Mouse (Mus musculus): ENCODE data around the gene Atp6v0a2.

- TF ChIP-seq CTCF (IDR thresholded peaks at IDR 0.05) (no peak), EP300 (IDR thresholded peaks at IDR 0.05) (no peak)
These were observed 123.3 kb downstream of the Atp6v0a2 start for GRCm38 (mm10) chr5:124751656-124752055.

Measured in lung, postnatal 0 days (tissue).